Mouse (Mus musculus) G1E (cell line): ENCODE measurements at regions not wholly inside any gene's neighbourhood (a gene's known extent, or its start where the extent isn't known, plus 50 kb on each side); places are given as distances from the start of the nearest gene placed in this dataset.

ENCODE experiments used
- ATAC-seq: 2 replicates; pipeline ENCODE4 v1.8.0; 2016; ENCODE audit warnings: mild to moderate bottlenecking; ENCODE audit not compliant: insufficient number of reproducible peaks, poor library complexity, low FRiP score, severe bottlenecking; ENCODE audit errors: extremely low read depth
- DNase-seq: peaks from one replicate; pipeline ENCODE4 v3.0.0; 2012; ENCODE audit warnings: low spot score
- H3K27me3 ChIP-seq: 2 replicates; pipeline ENCODE4 v1.6.1; 2012; ENCODE audit warnings: mild to moderate bottlenecking, low read length, inconsistent platforms; ENCODE audit not compliant: insufficient read depth
- H3K36me3 ChIP-seq: replicated peaks from 2 replicates; pipeline ENCODE3; 2012; ENCODE audit warnings: mild to moderate bottlenecking, inconsistent platforms
- H3K4me1 ChIP-seq: 2 replicates; pipeline ENCODE4 v1.6.1; 2012; ENCODE audit warnings: low read depth, low read length, inconsistent platforms, mixed read lengths; ENCODE audit not compliant: insufficient read depth
- H3K4me3 ChIP-seq: 2 replicates; pipeline ENCODE4 v1.5.1; 2012; ENCODE audit warnings: low read depth, mild to moderate bottlenecking, inconsistent platforms, low read length, moderate library complexity, mixed read lengths
- H3K9me3 ChIP-seq: replicated peaks from 2 replicates; pipeline ENCODE4 v1.6.1; 2012; ENCODE audit warnings: inconsistent platforms
- CTCF ChIP-seq: IDR thresholded peaks from 2 replicates; pipeline ENCODE4 v1.5.1; 2012; ENCODE audit warnings: low read depth, low read length, inconsistent platforms, mixed read lengths
- GATA1 ChIP-seq: IDR thresholded peaks from 2 replicates; pipeline ENCODE4 v1.6.1; 2012; ENCODE audit warnings: borderline replicate concordance, low read length, inconsistent platforms, mixed read lengths
- GATA2 ChIP-seq: IDR thresholded peaks from 2 replicates; pipeline ENCODE4 v1.6.1; 2012; ENCODE audit warnings: low read depth, low read length, inconsistent platforms, borderline replicate concordance
- POLR2AphosphoS5 ChIP-seq: IDR thresholded peaks from 2 replicates; pipeline ENCODE4 v1.6.1; 2012; ENCODE audit warnings: low read depth, low read length, inconsistent platforms; ENCODE audit not compliant: insufficient replicate concordance
- TAL1 ChIP-seq: conservative IDR thresholded peaks from 2 replicates; pipeline ENCODE4 v1.6.1; 2012; ENCODE audit warnings: low read depth, low read length, inconsistent platforms, mixed read lengths

- H3K9me3 ChIP-seq: peaks cover 28% of the 10 kb centered on the region
- no peaks in the 10 kb centered on the region for H3K27me3 ChIP-seq
- H3K36me3 ChIP-seq: no peaks in the 10 kb centered on the region
- no peak overlapping the region for H3K4me3 ChIP-seq
- H3K4me1 ChIP-seq: no peaks in the 10 kb centered on the region
- ATAC-seq (no peak), DNase-seq (no peak)
- TF ChIP-seq POLR2AphosphoS5: no peak
- no peak for TF ChIP-seq GATA2
- no peak for TF ChIP-seq GATA1
These were observed 222.9 kb upstream of the Gm12728 start for GRCm38 (mm10) chr4:105566513-105567457.

GRCm38 (mm10) chr4:105569671-105570070 is 220.0 kb upstream of the Gm12728 start:
- ATAC-seq: no peak
- no peak for DNase-seq

GRCm38 (mm10) chr4:105575550-105575949 is 214.1 kb upstream of the Gm12728 start:
- ATAC-seq (no peak), DNase-seq (no peak)
- TF ChIP-seq GATA1: no peak
- H3K4me1 ChIP-seq: no peaks in the 10 kb centered on the region
- H3K9me3 ChIP-seq: peaks cover 19% of the 10 kb centered on the region
- no peaks in the 10 kb centered on the region for H3K36me3 ChIP-seq
- no peak overlapping the region for H3K4me3 ChIP-seq
- H3K27me3 ChIP-seq: no peaks in the 10 kb centered on the region

More at GRCm38 (mm10) chr4:105569671-105570070, 220.0 kb upstream of the Gm12728 start:
- H3K27me3 ChIP-seq: no peaks in the 10 kb centered on the region
- no peaks in the 10 kb centered on the region for H3K4me1 ChIP-seq
- H3K36me3 ChIP-seq: no peaks in the 10 kb centered on the region
- no peak overlapping the region for H3K4me3 ChIP-seq
- peaks cover 21% of the 10 kb centered on the region for H3K9me3 ChIP-seq
- TF ChIP-seq CTCF: no peak
- no peak for TF ChIP-seq GATA1
- TF ChIP-seq POLR2AphosphoS5: no peak
- TF ChIP-seq TAL1: no peak
- TF ChIP-seq GATA2: no peak

- TF ChIP-seq TAL1: no peak
- no peak for TF ChIP-seq GATA1
- TF ChIP-seq POLR2AphosphoS5: no peak
- no peak for TF ChIP-seq GATA2
- no peak for TF ChIP-seq CTCF
- no peak overlapping the region for H3K4me3 ChIP-seq
- H3K9me3 ChIP-seq: peaks cover 31% of the 10 kb centered on the region
- no peaks in the 10 kb centered on the region for H3K4me1 ChIP-seq
- no peak for DNase-seq
- no peaks in the 10 kb centered on the region for H3K27me3 ChIP-seq
- ATAC-seq: no peak
- H3K36me3 ChIP-seq: no peaks in the 10 kb centered on the region
These were observed 208.7 kb upstream of the Gm12728 start for GRCm38 (mm10) chr4:105580987-105581386.

GRCm38 (mm10) chr4:105584329-105584925 is 205.2 kb upstream of the Gm12728 start:
- Histone ChIP-seq H3K36me3 (no peaks in the 10 kb centered on the region), H3K4me1 (no peaks in the 10 kb centered on the region), H3K4me3 (no peak overlapping the region), H3K9me3 (peaks cover 25% of the 10 kb centered on the region), H3K27me3 (no peaks in the 10 kb centered on the region)
- ATAC-seq (no peak), DNase-seq (no peak)
- TF ChIP-seq GATA1: no peak
- TF ChIP-seq TAL1: no peak
- TF ChIP-seq CTCF: no peak
- no peak for TF ChIP-seq GATA2

DNA sequence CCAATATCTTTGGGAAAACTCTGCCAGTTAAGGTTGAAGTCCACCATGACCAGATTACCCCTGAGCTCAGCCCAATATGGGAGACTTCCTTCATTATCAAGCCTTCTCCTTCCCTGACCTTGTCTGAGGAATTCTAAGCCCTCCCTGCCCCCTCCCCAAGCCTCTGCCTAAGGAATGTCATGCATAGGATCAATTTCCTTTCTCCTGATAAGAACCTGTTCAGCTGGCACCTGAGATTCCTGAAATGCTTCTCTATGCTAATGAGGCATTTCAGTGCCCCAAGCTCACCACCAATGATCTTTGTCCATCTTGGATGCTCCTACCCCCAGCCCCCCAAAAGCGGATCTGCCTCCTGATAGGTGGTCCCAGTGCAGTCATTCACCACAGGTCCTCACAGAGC is 186.0 kb upstream of the Gm12728 start:
- no peak overlapping the region for H3K4me3 ChIP-seq
- peaks cover 20% of the 10 kb centered on the region for H3K9me3 ChIP-seq
- TF ChIP-seq GATA1: no peak
- TF ChIP-seq TAL1: no peak
- TF ChIP-seq CTCF: no peak
- no peak for TF ChIP-seq POLR2AphosphoS5
- TF ChIP-seq GATA2: no peak
- H3K4me1 ChIP-seq: no peaks in the 10 kb centered on the region
- no peaks in the 10 kb centered on the region for H3K27me3 ChIP-seq
- no peaks in the 10 kb centered on the region for H3K36me3 ChIP-seq
- DNase-seq (no peak), ATAC-seq (no peak)
